Mouse (Mus musculus) lung, embryonic 15.5 days (tissue): Measurements from ENCODE around the gene E130311K13Rik. TPM values are rescaled to one million over a fixed set of nuclear protein-coding genes. Genes with fewer than 3 reads are reported as not detected.

ENCODE experiments used
- ATAC-seq: fragments of 200-750 bp; cut with Nextera tagmentation; 2 replicates; pipeline ENCODE4 v1.8.0; 2017; ENCODE audit warnings: moderate number of reproducible peaks, borderline replicate concordance; ENCODE audit not compliant: low FRiP score, low TSS enrichment; ENCODE audit errors: extremely low read depth
- H3K27ac ChIP-seq: fragments of 300-500 bp; sonication (generic); 2 replicates; pipeline ENCODE4 v1.5.1; 2015; ENCODE audit warnings: moderate library complexity, mild to moderate bottlenecking, inconsistent platforms
- H3K27me3 ChIP-seq: fragments of 300-500 bp; sonication (generic); 2 replicates; pipeline ENCODE4 v1.6.1; 2015; ENCODE audit warnings: inconsistent platforms
- H3K36me3 ChIP-seq: fragments of 300-500 bp; sonication (generic); 2 replicates; pipeline ENCODE4 v1.6.1; 2015; ENCODE audit warnings: inconsistent platforms
- H3K4me1 ChIP-seq: fragments of 300-500 bp; sonication (generic); 2 replicates; pipeline ENCODE4 v1.6.1; 2015; ENCODE audit warnings: inconsistent platforms
- H3K4me2 ChIP-seq: fragments of 300-500 bp; sonication (generic); 2 replicates; pipeline ENCODE4 v1.6.1; 2015; ENCODE audit warnings: inconsistent platforms, mild to moderate bottlenecking, moderate library complexity
- H3K4me3 ChIP-seq: fragments of 300-500 bp; sonication (generic); 2 replicates; pipeline ENCODE4 v1.5.1; 2015; ENCODE audit warnings: mild to moderate bottlenecking, inconsistent platforms
- H3K9ac ChIP-seq: fragments of 300-500 bp; sonication (generic); 2 replicates; pipeline ENCODE4 v1.6.1; 2015; ENCODE audit warnings: inconsistent platforms
- H3K9me3 ChIP-seq: fragments of 300-500 bp; sonication (generic); 2 replicates; pipeline ENCODE4 v1.6.1; 2016; ENCODE audit warnings: inconsistent platforms
- WGBS: fragments of 180-500 bp; shearing (Covaris S2); methylation state at CpG from one replicate; pipeline ENCODE4 v1.1.7; 2015; 5-methylcytosine and 5-hydroxymethylcytosine counted together
- polyA plus RNA-seq: library from polyadenylated mRNA; unstranded; fragments of >200 nt; fragmentation: Nextera tagmentation; extraction: Ambion mirVana; gene quantifications from 2 replicates; pipeline ENCODE4 v1.2.1, GENCODE M21; 2015

The E130311K13Rik gene
- 5.9 and 6.2 TPM in 2 replicates for polyA plus RNA-seq

DNA sequence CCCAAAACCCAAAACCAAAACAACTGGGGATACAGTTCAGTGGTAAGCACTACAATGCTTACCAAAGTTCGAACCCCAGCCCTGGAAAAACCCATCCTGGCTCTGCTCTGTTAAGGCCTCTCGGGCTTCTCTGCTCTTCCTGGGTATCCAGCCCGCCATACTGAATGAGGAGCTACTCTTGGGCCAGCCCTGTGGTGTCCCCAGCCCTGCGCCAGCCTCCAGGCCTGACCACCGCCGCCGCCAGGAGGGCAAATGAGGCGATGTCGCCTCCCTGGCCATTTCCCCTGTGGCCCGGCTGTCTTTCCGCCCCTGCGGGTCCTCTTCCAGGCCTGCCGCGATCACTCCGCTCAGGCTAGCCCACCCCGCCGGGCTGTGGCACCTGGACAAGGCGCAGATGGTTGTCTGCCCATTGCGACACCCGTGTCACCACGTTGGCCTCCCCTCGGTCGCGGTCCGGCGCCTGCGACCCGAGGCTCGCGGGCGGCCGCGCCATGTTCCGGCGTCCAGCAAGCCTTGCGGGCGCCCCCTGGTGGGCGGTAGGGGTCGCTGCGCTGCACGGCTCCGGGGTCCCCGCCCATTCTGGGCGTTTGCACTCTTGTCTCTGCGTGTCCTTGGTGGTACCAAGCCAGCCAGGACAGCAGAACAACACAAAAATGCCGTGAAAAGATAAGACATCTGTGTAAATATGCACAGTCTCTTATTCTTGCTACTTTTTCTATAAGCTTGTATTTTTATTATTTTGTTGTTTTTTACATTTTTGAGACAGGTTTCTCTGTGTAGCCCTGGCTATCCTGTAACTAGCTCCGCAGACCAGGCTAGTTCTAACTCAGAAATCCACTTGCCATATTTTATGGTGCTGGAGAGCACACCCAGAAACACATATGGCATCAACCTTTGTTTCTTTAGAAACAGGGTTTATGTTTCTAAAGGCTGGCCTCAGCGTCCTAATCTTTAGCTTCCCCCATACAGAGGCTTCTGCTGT, at the start of gene E130311K13Rik:
Gene E130311K13Rik (minus strand): TSS at position 595 of the 982 bp plus-strand sequence.
- Histone ChIP-seq H3K4me2 (peak within 1 kb of the TSS; percentile 71), H3K4me1 (peaks cover 2% of the 10 kb centered on the region; the same call in 1 of the 2 replicates), H3K9me3 (no peaks in the 10 kb centered on the region), H3K36me3 (no peaks in the 10 kb centered on the region), H3K9ac (peak within 1 kb of the TSS; percentile 82), H3K27ac (peak within 1 kb of the TSS; percentile 69), H3K4me3 (peak within 1 kb of the TSS; percentile 71), H3K27me3 (no peaks in the 10 kb centered on the region)
- ATAC-seq = peak; percentile 97
- WGBS = 5% methylated on average over 48 of the region's 48 CpGs

- WGBS = 70% methylated on average over 4 of the region's 4 CpGs
- H3K36me3 ChIP-seq = peaks cover 17% of the 10 kb centered on the region
- no peak for ATAC-seq
- peaks cover 17% of the 10 kb centered on the region for H3K4me1 ChIP-seq
- no peak overlapping the region for H3K9ac ChIP-seq
- no peak overlapping the region for H3K27ac ChIP-seq
- H3K9me3 ChIP-seq = no peaks in the 10 kb centered on the region
- peak overlapping the region; percentile 66 for H3K4me2 ChIP-seq
- H3K4me3 ChIP-seq = no peak overlapping the region
- H3K27me3 ChIP-seq = no peaks in the 10 kb centered on the region
These were observed 48.6 kb upstream of the E130311K13Rik start for GRCm38 (mm10) chr3:63977895-63978294.

GRCm38 (mm10) chr3:63975955-63976908, 47.0 kb upstream of the E130311K13Rik start, which contains the start of gene Gmps:
Gene Gmps (plus strand): TSS chr3:63976106.
- peak; percentile 99 for ATAC-seq
- Histone ChIP-seq H3K4me3 (peak within 1 kb of the TSS; percentile 72), H3K9ac (peak within 1 kb of the TSS; percentile 84), H3K9me3 (no peaks in the 10 kb centered on the region), H3K36me3 (peaks cover 7% of the 10 kb centered on the region), H3K27ac (peak within 1 kb of the TSS; percentile 83), H3K4me2 (peak within 1 kb of the TSS; percentile 66), H3K4me1 (peaks cover 17% of the 10 kb centered on the region), H3K27me3 (no peaks in the 10 kb centered on the region)
- under 1% methylated on average over 67 of the region's 67 CpGs for WGBS

GRCm38 (mm10) chr3:63965929-63966328, 36.7 kb upstream of the E130311K13Rik start:
- H3K36me3 ChIP-seq = no peaks in the 10 kb centered on the region
- WGBS = 80% methylated on average over 2 of the region's 2 CpGs
- no peaks in the 10 kb centered on the region; the same call in 1 of the 2 replicates for H3K27me3 ChIP-seq
- H3K4me2 ChIP-seq = no peak overlapping the region
- H3K9me3 ChIP-seq = no peaks in the 10 kb centered on the region
- no peak for ATAC-seq
- no peak overlapping the region for H3K9ac ChIP-seq
- no peak overlapping the region for H3K4me3 ChIP-seq
- peaks cover 18% of the 10 kb centered on the region for H3K4me1 ChIP-seq
- H3K27ac ChIP-seq = no peak overlapping the region

DNA sequence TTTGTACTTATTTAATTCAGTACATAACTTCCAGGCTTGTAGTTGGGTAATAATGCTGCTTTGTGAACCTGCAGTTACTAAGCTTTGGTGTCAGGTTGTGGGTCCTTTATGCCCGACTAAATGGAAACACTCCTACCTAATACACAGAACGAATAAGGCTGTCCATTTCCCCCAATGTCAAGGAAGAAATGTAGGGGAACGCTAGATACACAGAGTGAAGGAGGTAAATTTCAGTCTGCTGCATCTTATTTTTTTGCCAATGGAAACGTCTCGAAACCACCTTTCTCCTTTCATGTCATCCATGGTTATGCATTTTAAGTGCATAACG, 35.6 kb upstream of the E130311K13Rik start:
- Histone ChIP-seq H3K9me3 (no peaks in the 10 kb centered on the region), H3K9ac (no peak overlapping the region)
- 81% methylated on average over 6 of the region's 6 CpGs for WGBS

DNA sequence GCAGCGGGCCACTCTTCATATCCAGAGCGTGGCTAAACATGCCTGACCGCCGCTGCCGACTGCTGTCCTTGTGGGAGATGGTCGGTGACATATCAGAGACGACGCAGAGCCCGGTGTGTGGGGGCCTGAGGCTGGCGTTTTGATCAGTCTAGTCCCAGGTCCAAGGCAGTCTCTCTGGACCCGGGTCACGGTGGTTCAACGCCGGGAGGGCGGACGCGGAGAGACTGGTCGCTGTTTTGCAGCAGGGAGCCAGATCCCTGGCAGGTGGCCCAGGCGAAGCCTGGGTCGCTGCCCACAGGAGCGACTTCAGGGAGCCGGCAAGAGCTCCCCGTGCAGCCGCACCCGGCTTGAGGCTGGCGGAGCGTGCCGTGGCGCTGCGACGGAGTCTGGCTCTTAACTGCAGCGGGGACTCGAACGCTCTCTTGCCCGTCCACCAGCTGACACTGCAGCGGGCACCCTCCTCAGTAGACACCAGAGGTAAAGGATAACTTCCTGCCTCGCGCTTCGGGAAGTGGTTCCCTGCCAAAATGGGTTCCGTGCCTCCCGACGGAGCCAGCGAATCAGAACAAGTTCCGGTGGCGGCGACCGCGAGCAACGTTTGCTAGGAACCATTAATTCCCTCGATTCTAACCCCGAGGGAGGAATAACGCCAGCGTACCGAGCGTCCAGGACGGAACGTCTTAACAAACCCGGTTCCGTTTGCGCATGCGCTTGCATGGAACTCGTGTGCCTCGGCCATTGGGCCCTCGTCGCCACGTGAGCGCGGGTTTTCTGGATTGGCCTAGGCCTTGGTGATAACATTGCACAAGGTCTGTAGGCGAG, 35.0 kb upstream of the E130311K13Rik start, which contains the start of gene Slc33a1:
Gene Slc33a1 (minus strand): TSS at position 669 of the 822 bp plus-strand sequence.
- H3K9me3 ChIP-seq = no peaks in the 10 kb centered on the region
- H3K4me3 ChIP-seq = peak within 1 kb of the TSS; percentile 72
- H3K4me1 ChIP-seq = peaks cover 18% of the 10 kb centered on the region
- H3K4me2 ChIP-seq = peak within 1 kb of the TSS; percentile 73
- under 1% methylated on average over 69 of the region's 69 CpGs for WGBS
- no peaks in the 10 kb centered on the region; the same call in 1 of the 2 replicates for H3K27me3 ChIP-seq
- peak within 1 kb of the TSS; percentile 84 for H3K27ac ChIP-seq
- peak; percentile 96 for ATAC-seq
- peak within 1 kb of the TSS; percentile 77 for H3K9ac ChIP-seq
- no peaks in the 10 kb centered on the region for H3K36me3 ChIP-seq

More for the DNA sequence above, 35.6 kb upstream of the E130311K13Rik start:
- no peaks in the 10 kb centered on the region; the same call in 1 of the 2 replicates for H3K27me3 ChIP-seq
- peaks cover 18% of the 10 kb centered on the region for H3K4me1 ChIP-seq
- peak overlapping the region; percentile 73 for H3K4me2 ChIP-seq
- no peak overlapping the region for H3K27ac ChIP-seq
- H3K4me3 ChIP-seq = peak overlapping the region; percentile 72
- H3K36me3 ChIP-seq = no peaks in the 10 kb centered on the region
- no peak for ATAC-seq

- H3K9me3 ChIP-seq = no peaks in the 10 kb centered on the region
- ATAC-seq = no peak; the same call in 1 of the 2 replicates
- no peaks in the 10 kb centered on the region; the same call in 1 of the 2 replicates for H3K27me3 ChIP-seq
- H3K4me1 ChIP-seq = peaks cover 18% of the 10 kb centered on the region
- 5% methylated on average over 25 of the region's 25 CpGs for WGBS
- no peaks in the 10 kb centered on the region for H3K36me3 ChIP-seq
- peak overlapping the region; percentile 72 for H3K4me3 ChIP-seq
- H3K9ac ChIP-seq = peak overlapping the region; percentile 77
- H3K4me2 ChIP-seq = peak overlapping the region; percentile 73
- peak overlapping the region; percentile 84 for H3K27ac ChIP-seq
These were observed 34.3 kb upstream of the E130311K13Rik start for GRCm38 (mm10) chr3:63963421-63964099.

DNA sequence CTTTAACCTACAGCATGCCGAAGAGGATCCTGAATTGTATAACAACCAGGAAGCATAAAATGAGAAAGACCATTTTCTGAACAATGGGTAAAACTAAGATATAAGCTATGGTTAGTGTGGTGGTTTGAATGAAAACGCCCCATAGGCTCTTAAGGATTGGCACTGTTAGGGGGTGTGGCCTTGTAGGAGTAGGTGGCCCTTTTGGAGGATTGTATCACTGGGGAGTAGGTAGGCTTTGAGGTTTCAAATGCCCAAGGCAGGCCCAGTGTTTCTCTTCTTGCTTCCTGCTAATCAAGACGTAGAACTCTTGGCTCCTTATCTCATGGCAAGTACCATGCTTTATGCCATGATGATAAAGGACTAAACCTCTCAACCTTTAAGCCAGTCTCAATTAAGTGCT, 20.6 kb upstream of the E130311K13Rik start:
- no peak overlapping the region for H3K9ac ChIP-seq
- H3K4me1 ChIP-seq = no peaks in the 10 kb centered on the region
- H3K9me3 ChIP-seq = no peaks in the 10 kb centered on the region
- no peaks in the 10 kb centered on the region for H3K27me3 ChIP-seq
- 71% methylated on average over 3 of the region's 3 CpGs for WGBS
- ATAC-seq = no peak
- H3K36me3 ChIP-seq = 0 out of 2 replicates have a peak, but pooled peaks cover 2% of the 10 kb centered on the region
- H3K4me3 ChIP-seq = no peak overlapping the region
- no peak overlapping the region for H3K27ac ChIP-seq
- H3K4me2 ChIP-seq = no peak overlapping the region

- 81% methylated on average over 2 of the region's 2 CpGs for WGBS
- H3K27ac ChIP-seq = no peak overlapping the region
- H3K4me1 ChIP-seq = no peaks in the 10 kb centered on the region
- peaks cover 4% of the 10 kb centered on the region; the same call in 1 of the 2 replicates for H3K36me3 ChIP-seq
- no peak for ATAC-seq
- no peak overlapping the region for H3K4me3 ChIP-seq
- H3K9ac ChIP-seq = no peak overlapping the region
- H3K27me3 ChIP-seq = no peaks in the 10 kb centered on the region
- H3K4me2 ChIP-seq = no peak overlapping the region
- no peaks in the 10 kb centered on the region for H3K9me3 ChIP-seq
These were observed 12.1 kb upstream of the E130311K13Rik start for GRCm38 (mm10) chr3:63941204-63941850.

DNA sequence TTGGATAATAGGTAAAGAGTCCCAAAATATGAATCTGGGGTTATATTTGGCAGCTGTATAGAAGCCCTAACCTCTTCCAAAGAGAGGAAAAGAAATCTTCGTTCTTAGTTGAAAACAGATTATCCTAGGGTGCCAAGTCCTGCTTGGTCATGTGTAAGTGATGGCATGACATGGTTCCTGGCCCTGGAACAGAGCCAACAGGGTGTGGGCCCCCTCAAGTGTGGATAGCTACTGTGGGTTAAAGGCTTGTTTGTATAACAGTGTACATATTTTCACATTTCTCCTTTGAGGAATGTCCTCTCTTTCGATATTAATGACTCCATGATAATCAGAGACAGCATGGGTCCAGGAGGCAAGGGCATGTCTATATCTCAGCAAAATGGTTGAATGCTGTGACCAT, 9.7 kb upstream of the E130311K13Rik start:
- Histone ChIP-seq H3K27ac (no peak overlapping the region), H3K36me3 (0 out of 2 replicates have a peak, but pooled peaks cover under 1% of the 10 kb centered on the region), H3K27me3 (no peaks in the 10 kb centered on the region), H3K9ac (no peak overlapping the region), H3K4me2 (no peak overlapping the region), H3K4me1 (no peaks in the 10 kb centered on the region), H3K4me3 (no peak overlapping the region), H3K9me3 (no peaks in the 10 kb centered on the region)
- 83% methylated on average over 2 of the region's 2 CpGs for WGBS
- ATAC-seq = no peak
